Mouse (Mus musculus) B cell, adult (primary cell): Measurements from ENCODE around the gene Slc37a2. TPM values are rescaled to one million over a fixed set of nuclear protein-coding genes. Genes with fewer than 3 reads are reported as not detected.

Experiments
- total RNA-seq: library from RNA; stranded (reverse); gene quantifications from 4 replicates; pipeline ENCODE4 v1.2.4, GENCODE M21; 2023; ENCODE audit not compliant: inconsistent age

The Slc37a2 gene
- total RNA-seq: 26.0 to 32.6 TPM (median 28.2 TPM) in 4 replicates

DNA sequence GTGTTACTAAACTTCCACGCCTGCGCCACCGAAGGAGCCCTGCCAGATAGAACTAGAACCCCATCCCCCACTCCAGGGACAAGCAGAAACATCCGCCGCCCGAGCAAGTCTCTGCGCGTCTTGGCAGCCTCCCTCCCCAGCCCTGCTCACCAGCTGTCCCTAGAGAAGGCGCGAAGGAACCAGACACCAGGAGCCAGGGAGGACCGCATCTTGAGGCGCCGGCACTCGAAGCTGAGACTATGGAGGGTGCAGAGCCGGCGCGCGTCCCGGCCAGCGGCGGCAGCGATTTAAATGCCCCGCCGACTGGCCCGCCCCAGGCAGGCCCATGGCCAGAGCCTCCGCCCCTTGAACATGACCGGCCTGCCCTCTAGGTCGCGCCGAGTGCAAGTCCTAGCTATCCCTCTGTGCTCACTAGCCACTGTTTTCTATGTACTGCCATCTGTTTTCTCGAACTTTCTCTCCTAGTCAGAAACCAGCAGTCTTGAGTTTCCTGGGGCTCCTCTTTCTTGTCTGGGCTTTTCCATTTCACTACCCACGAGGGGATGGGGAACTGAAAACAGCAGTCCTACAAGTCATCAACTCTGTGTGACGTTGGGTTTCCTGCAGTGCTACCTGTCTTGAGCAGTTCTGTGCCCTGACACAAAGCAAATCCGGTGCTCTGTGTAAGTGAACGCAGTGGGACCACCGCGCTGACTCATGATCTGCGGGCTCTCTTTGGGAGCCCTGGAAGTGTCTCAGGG is at the start of gene Slc37a2:
Gene Slc37a2 (minus strand): TSS at position 590 of the 740 bp plus-strand sequence.

DNA sequence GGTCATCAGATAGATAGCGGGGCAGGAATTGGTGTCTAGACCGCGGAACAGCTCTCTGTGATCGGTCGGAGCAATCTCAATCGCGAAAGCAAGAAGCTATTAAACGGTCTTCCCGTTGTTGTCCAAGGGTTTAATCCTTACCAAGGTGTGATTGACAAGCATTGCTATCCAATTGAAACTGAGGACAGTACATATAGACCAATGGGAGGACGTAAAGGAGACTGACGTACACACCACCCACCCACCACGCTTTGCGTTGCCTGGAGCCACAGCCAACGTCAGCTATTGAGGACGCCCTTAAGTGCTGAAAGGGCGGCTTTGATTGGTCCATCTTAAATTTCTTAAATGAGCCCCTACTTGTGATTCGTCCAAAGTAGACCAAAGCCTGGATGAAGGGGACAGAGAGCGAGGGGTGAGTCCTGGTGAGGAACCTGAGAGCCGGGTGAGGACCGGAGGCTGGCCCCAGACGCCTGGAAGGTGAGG is 47.6 kb downstream of the Slc37a2 start, which contains the start of gene Tmem218:
Gene Tmem218 (plus strand): TSS at position 295 of the 483 bp plus-strand sequence.

Other genes starting within 250 kb of the Slc37a2 start
- not detected in 4 replicates for gene Pknox2, start 108.3 kb downstream of the Slc37a2 start, total RNA-seq
- gene Tmem218, start 47.5 kb downstream of the Slc37a2 start, total RNA-seq: 1.6 to 2.3 TPM (median 1.8 TPM) in 4 replicates
- gene Ccdc15, start 92.7 kb upstream of the Slc37a2 start, total RNA-seq: 12.4 to 14.8 TPM (median 13.6 TPM) in 4 replicates
- gene Hepacam, start 111.6 kb upstream of the Slc37a2 start, total RNA-seq: not detected in 4 replicates
- not detected in 4 replicates for gene Robo4, start 146.2 kb upstream of the Slc37a2 start, total RNA-seq
- not detected in 4 replicates for gene Robo3, start 177.5 kb upstream of the Slc37a2 start, total RNA-seq
- 30.0 to 35.1 TPM (median 32.6 TPM) in 4 replicates for gene Msantd2, start 233.6 kb upstream of the Slc37a2 start, total RNA-seq